12 mouse cellular contexts compared by ENCODE assay signal in genomic region chr8:106829526-106830045, GRCm38 (mm10). TPM values are rescaled to one million over a fixed set of nuclear protein-coding genes. Genes with fewer than 3 reads are reported as not detected.
DNase-seq lines count a peak whose midpoint lies in the region.
"Had no signal": no experiment of that assay in that cellular context is flagged by ENCODE, and none has a peak within 500 bp of the region (broad histone marks: within the 10 kb centered on the region; RNA-seq: fewer than 3 reads in every experiment).

No protein-coding gene starts in this region.

- DNase-seq in gastrocnemius, adult 18-20 months (ENCODE audit: low spot score) = peak; percentile 24
- DNase-seq in gastrocnemius, adult 8-10 months (ENCODE audit: low spot score in 2 of 2) = no peak
- peak; percentile 28 to 31 for DNase-seq in kidney, adult 8-10 months
- DNase-seq in kidney, postnatal 10 days = no peak
- peak; percentile 63 for DNase-seq in cerebellum, adult 8-10 months
- DNase-seq in heart, postnatal 14 days = peak; percentile 43 to 63
- DNase-seq in thymus, postnatal 36 days = no peak
- DNase-seq in spleen, adult 18-20 months = no peak
- DNase-seq: adrenal gland, postnatal 10 days; gastrocnemius, postnatal 10 days; kidney, postnatal 4 days; lung, postnatal 14 days had no signal

- intact Hi-C loops in heart, postnatal 14 days (cut with DNase I) = no loop called here

RNA-seq across cellular contexts. Expression of gene Has3, which starts 40.5 kb away (rescaled TPM):
- total RNA-seq in gastrocnemius, adult 18-20 months (2021) = under 1 TPM; 0.37 to 0.57 TPM
- total RNA-seq in gastrocnemius, adult 8-10 months (2022) = under 1 TPM; 0.65 to 0.94 (median 0.75) TPM
- total RNA-seq in heart, postnatal 14 days (2021) = 1 to 10 TPM; 1.2 to 1.9 TPM

Comparison
In these comparisons a context has a peak if more than half of its experiments do, and no peak if none do; other contexts are left out.
1. DNase-seq: peak in gastrocnemius, adult 18-20 months (single experiment), kidney, adult 8-10 months (2 of 2), cerebellum, adult 8-10 months (single experiment) and heart, postnatal 14 days (2 of 2); none in gastrocnemius, adult 8-10 months (0 of 2), kidney, postnatal 10 days (single experiment), thymus, postnatal 36 days (0 of 2) and spleen, adult 18-20 months (0 of 2).